Mouse (Mus musculus) liver, embryonic 13.5 days (tissue): ENCODE measurements around the gene Gm42791. TPM values are rescaled to one million over a fixed set of nuclear protein-coding genes. Genes with fewer than 3 reads are reported as not detected.

Experiments
- ATAC-seq: fragments of 200-750 bp; cut with Nextera tagmentation; 2 replicates; pipeline ENCODE4 v1.8.0; 2017; ENCODE audit warnings: low read depth, mild to moderate bottlenecking, moderate number of reproducible peaks, moderate library complexity
- DNase-seq: peaks from one replicate; pipeline ENCODE4 v3.0.0; 2022
- H3K27ac ChIP-seq: fragments of 300-500 bp; sonication (generic); 2 replicates; pipeline ENCODE4 v1.5.1; 2015; ENCODE audit warnings: moderate library complexity, mild to moderate bottlenecking, inconsistent platforms
- H3K27me3 ChIP-seq: fragments of 300-500 bp; sonication (generic); 2 replicates; pipeline ENCODE4 v1.6.1; 2015; ENCODE audit warnings: mild to moderate bottlenecking, inconsistent platforms
- H3K36me3 ChIP-seq: fragments of 300-500 bp; sonication (generic); 2 replicates; pipeline ENCODE4 v1.6.1; 2015; ENCODE audit warnings: mild to moderate bottlenecking, inconsistent platforms
- H3K4me1 ChIP-seq: fragments of 300-500 bp; sonication (generic); replicated peaks from 2 replicates; pipeline ENCODE4 v1.6.1; 2015; ENCODE audit warnings: inconsistent platforms
- H3K4me2 ChIP-seq: fragments of 300-500 bp; sonication (generic); 2 replicates; pipeline ENCODE4 v1.6.1; 2015; ENCODE audit warnings: inconsistent platforms, mild to moderate bottlenecking, moderate library complexity
- H3K4me3 ChIP-seq: fragments of 300-500 bp; sonication (generic); replicated peaks from 2 replicates; pipeline ENCODE4 v1.5.1; 2015; ENCODE audit warnings: mild to moderate bottlenecking, inconsistent platforms
- H3K9ac ChIP-seq: fragments of 300-500 bp; sonication (generic); 2 replicates; pipeline ENCODE4 v1.6.1; 2015; ENCODE audit warnings: mild to moderate bottlenecking, inconsistent platforms
- H3K9me3 ChIP-seq: fragments of 300-500 bp; sonication (generic); replicated peaks from 2 replicates; pipeline ENCODE4 v1.6.1; 2016; ENCODE audit warnings: inconsistent platforms
- WGBS: fragments of 180-500 bp; shearing (Covaris S2); methylation state at CpG from one replicate; pipeline ENCODE4 v1.1.7; 2015; ENCODE audit not compliant: insufficient replicate concordance; 5-methylcytosine and 5-hydroxymethylcytosine counted together
- polyA plus RNA-seq: library from polyadenylated mRNA; unstranded; fragments of >200 nt; fragmentation: Nextera tagmentation; extraction: Ambion mirVana; gene quantifications from 2 replicates; pipeline ENCODE4 v1.2.1, GENCODE M21; 2015

The Gm42791 gene
- polyA plus RNA-seq, 1 experiment from 2014 or later: 0.86 TPM

DNA sequence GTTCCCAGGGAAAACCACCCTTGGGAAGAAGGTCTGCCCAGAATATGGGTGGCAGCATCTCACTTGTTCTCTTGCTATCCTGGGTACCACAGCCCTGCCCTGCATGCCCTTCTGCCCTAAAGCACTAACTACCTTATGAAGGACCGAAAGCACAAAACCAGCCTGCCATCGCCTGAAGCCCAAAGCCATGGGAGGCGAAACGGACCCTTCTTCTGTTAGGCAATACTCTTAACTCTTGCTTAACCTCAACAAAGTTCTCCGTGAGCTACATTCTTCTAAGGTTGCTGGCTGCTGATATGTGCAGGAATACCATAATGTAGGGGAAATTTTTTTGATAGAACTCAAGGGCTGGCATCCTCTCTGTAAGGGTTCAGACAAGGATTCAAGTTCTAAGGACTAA, 72.2 kb downstream of the Gm42791 start:
- no peak for ATAC-seq

GRCm38 (mm10) chr5:148918049-148918448, 76.9 kb downstream of the Gm42791 start:
- Histone ChIP-seq H3K27me3 (no peaks in the 10 kb centered on the region), H3K9me3 (peaks cover 12% of the 10 kb centered on the region), H3K4me3 (no peak overlapping the region), H3K4me2 (no peak overlapping the region), H3K9ac (no peak overlapping the region), H3K4me1 (peaks cover 2% of the 10 kb centered on the region; the same call in 1 of the 2 replicates), H3K27ac (no peak overlapping the region), H3K36me3 (peaks cover 66% of the 10 kb centered on the region)
- ATAC-seq (no peak), DNase-seq (no peak)
- 79% methylated on average over 5 of the region's 5 CpGs for WGBS

More for the DNA sequence above, 72.2 kb downstream of the Gm42791 start:
- H3K27ac ChIP-seq: no peak overlapping the region
- H3K27me3 ChIP-seq: no peaks in the 10 kb centered on the region
- H3K4me1 ChIP-seq: peaks cover 47% of the 10 kb centered on the region
- H3K9ac ChIP-seq: no peak overlapping the region
- 73% methylated on average over 5 of the region's 5 CpGs for WGBS
- no peak overlapping the region for H3K4me3 ChIP-seq
- no peak for DNase-seq
- H3K36me3 ChIP-seq: peaks cover 47% of the 10 kb centered on the region
- no peak overlapping the region for H3K4me2 ChIP-seq
- no peaks in the 10 kb centered on the region for H3K9me3 ChIP-seq

DNA sequence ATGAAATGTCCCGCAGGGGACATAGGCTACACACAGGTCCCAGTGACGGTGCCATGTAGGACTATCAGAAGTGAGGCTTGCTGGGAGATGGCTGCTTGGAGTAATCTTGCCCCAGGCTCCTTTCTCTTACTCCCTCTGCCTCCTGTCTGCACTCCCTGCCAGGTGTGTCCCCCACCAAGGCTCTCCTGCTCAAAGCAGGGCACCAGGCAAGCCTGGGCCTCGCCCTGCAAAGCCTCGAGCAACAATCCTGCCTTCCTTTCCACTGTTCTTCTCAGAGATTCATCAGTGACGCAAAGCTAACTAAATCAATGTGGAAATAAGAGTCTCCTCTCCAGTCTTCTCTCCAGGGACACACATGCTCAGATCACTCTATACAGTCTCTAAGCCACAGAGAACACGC, 78.2 kb downstream of the Gm42791 start:
- Histone ChIP-seq H3K4me1 (peaks cover 11% of the 10 kb centered on the region), H3K27ac (no peak overlapping the region), H3K4me2 (no peak overlapping the region), H3K27me3 (no peaks in the 10 kb centered on the region), H3K36me3 (peaks cover 77% of the 10 kb centered on the region), H3K4me3 (no peak overlapping the region), H3K9ac (no peak overlapping the region), H3K9me3 (peaks cover 17% of the 10 kb centered on the region)
- WGBS: 85% methylated on average over 6 of the region's 6 CpGs
- ATAC-seq (no peak), DNase-seq (no peak)

GRCm38 (mm10) chr5:148912262-148912661, 82.7 kb downstream of the Gm42791 start:
- Histone ChIP-seq H3K36me3 (peaks cover 78% of the 10 kb centered on the region), H3K9ac (no peak overlapping the region), H3K27me3 (no peaks in the 10 kb centered on the region), H3K4me3 (no peak overlapping the region), H3K4me1 (peaks cover 48% of the 10 kb centered on the region), H3K27ac (no peak overlapping the region), H3K9me3 (peaks cover 17% of the 10 kb centered on the region), H3K4me2 (no peak overlapping the region)
- no peak for DNase-seq
- no peak for ATAC-seq
- WGBS: 36% methylated on average over 3 of the region's 3 CpGs

DNA sequence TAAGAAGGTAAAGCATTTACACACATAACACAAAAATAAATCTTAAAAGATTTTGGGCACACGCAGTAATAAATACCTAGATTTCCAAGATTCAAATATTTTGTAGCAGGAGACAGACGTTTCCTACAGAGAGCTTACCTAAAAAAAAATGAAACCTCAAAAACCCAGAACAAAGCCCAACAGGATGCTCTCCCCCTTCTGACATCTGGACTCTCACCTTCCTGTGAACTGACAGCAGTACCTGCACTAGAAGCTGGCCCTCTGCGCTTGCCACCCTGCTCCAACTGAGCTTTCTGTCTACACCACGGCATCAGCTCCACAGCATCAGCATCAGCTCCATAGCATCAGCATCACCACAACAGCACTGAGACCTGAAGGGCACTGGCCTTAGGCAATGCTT, 84.9 kb downstream of the Gm42791 start:
- H3K4me3 ChIP-seq: no peak overlapping the region
- no peak for ATAC-seq

GRCm38 (mm10) chr5:148909402-148909801, 85.5 kb downstream of the Gm42791 start:
- WGBS: 62% methylated on average over 6 of the region's 6 CpGs
- DNase-seq (no peak), ATAC-seq (no peak)
- no peaks in the 10 kb centered on the region for H3K27me3 ChIP-seq
- no peak overlapping the region for H3K4me3 ChIP-seq
- H3K4me2 ChIP-seq: no peak overlapping the region
- peak overlapping the region; percentile 34; the same call in 1 of the 2 replicates for H3K27ac ChIP-seq
- H3K9me3 ChIP-seq: peaks cover 16% of the 10 kb centered on the region
- peaks cover 73% of the 10 kb centered on the region for H3K4me1 ChIP-seq
- peaks cover 61% of the 10 kb centered on the region for H3K36me3 ChIP-seq
- H3K9ac ChIP-seq: no peak overlapping the region; the same call in 1 of the 2 replicates

More for the DNA sequence above, 84.9 kb downstream of the Gm42791 start:
- Histone ChIP-seq H3K4me1 (peaks cover 67% of the 10 kb centered on the region), H3K9ac (no peak overlapping the region), H3K9me3 (peaks cover 17% of the 10 kb centered on the region), H3K27ac (no peak overlapping the region), H3K36me3 (peaks cover 64% of the 10 kb centered on the region), H3K4me2 (no peak overlapping the region), H3K27me3 (no peaks in the 10 kb centered on the region)
- DNase-seq: no peak
- WGBS: 81% methylated on average over 4 of the region's 4 CpGs

DNA sequence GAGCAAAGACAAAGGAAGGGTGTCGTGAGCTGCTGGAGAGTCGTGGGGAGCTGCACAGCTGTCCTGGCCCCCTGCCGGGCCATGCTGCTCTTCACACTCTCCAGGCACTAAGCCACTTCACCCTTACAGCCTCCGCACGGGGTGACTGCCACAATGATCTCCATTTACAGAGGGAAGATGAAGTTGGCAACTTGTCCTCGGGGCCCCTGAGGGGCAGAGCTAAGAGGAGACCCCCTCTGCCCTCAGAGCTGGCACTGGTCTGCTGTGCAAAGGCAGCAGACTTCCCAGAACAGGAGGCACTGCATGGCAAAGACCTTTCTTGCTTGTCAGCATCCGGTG, 85.9 kb downstream of the Gm42791 start:
- ATAC-seq (no peak), DNase-seq (no peak)
- Histone ChIP-seq H3K9ac (no peak overlapping the region), H3K27ac (peak overlapping the region; percentile 34; the same call in 1 of the 2 replicates), H3K4me3 (no peak overlapping the region), H3K4me2 (no peak overlapping the region), H3K4me1 (peaks cover 77% of the 10 kb centered on the region), H3K36me3 (peaks cover 62% of the 10 kb centered on the region), H3K9me3 (peaks cover 13% of the 10 kb centered on the region), H3K27me3 (no peaks in the 10 kb centered on the region)
- 53% methylated on average over 7 of the region's 7 CpGs for WGBS

DNA sequence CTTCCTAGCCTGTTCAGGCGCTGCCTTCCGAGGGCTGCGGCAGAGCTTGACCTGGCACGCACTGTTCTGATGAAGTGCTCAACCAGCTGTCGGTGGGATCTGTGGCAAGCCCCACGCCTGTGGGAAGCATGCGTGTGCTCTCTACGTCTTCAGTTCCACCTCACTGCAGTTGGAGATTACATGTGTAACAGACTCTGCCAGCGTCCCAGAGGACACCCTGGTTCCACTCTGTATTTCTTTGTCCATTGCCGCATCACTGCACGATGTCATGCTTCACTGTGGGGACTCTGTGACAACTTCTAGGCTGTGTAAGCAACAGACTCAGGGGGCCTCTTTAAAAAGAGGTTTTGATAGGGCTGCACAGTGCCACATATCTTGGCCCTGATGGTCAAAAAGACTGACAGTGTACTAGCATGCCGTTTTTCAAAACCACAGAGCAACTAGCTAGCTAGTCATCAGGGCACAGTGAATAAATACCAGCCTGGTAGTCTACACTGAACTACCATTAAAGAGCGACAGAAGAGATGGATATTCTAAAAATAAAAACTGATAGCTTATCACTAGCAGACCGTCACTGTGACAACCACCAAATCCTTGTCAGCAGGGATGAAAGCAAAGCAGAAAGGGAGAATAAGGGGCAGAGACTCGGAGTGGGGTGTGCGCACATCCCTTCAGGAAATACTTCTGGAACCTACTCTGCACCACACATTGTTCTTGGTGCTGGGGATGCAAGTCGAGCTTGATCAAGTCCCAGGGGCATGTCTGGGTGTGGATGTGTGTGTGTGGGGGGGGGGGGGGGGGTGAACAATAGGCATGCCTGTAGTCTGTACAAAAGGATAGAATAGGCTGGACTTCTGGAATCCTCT, 86.5 kb downstream of the Gm42791 start:
- no peak for DNase-seq
- peak; percentile 14; the same call in 1 of the 2 replicates for ATAC-seq
- 54% methylated on average over 17 of the region's 17 CpGs for WGBS
- peaks cover 9% of the 10 kb centered on the region for H3K9me3 ChIP-seq
- H3K27me3 ChIP-seq: no peaks in the 10 kb centered on the region
- H3K4me1 ChIP-seq: peaks cover 83% of the 10 kb centered on the region
- H3K27ac ChIP-seq: 0 out of 2 replicates have a peak overlapping the region, but pooled peaks have one; percentile 11
- no peak overlapping the region for H3K4me3 ChIP-seq
- H3K9ac ChIP-seq: peak overlapping the region; percentile 31; the same call in 1 of the 2 replicates
- peaks cover 64% of the 10 kb centered on the region for H3K36me3 ChIP-seq
- peak overlapping the region; percentile 3 for H3K4me2 ChIP-seq

DNA sequence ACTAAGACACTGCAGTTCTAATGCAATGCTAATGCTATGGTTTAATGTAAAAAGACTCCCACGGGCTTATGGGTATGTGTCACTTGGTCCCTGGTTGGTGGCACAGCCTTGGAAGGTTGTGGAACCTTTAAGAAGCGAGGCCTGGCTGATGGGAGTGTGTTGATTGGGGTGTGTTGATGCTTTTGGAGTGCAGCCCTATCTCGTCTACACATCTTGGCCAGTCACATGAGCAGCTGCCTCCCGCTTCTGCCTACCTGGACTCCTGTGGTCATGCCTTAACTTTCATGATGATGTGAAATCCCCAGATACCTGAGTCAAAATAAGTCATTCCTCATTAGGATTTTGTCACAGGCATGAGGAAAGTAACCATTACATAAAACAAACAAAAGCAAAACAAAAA, 88.6 kb downstream of the Gm42791 start:
- no peak overlapping the region for H3K9ac ChIP-seq
- H3K4me2 ChIP-seq: no peak overlapping the region
- ATAC-seq (peak; percentile 56; the same call in 1 of the 2 replicates), DNase-seq (no peak)
- peaks cover 55% of the 10 kb centered on the region for H3K36me3 ChIP-seq
- no peaks in the 10 kb centered on the region for H3K9me3 ChIP-seq
- WGBS: 54% methylated on average over 4 of the region's 4 CpGs
- H3K4me1 ChIP-seq: peaks cover 71% of the 10 kb centered on the region
- H3K27me3 ChIP-seq: no peaks in the 10 kb centered on the region
- H3K4me3 ChIP-seq: no peak overlapping the region
- peak overlapping the region; percentile 31; the same call in 1 of the 2 replicates for H3K27ac ChIP-seq

DNA sequence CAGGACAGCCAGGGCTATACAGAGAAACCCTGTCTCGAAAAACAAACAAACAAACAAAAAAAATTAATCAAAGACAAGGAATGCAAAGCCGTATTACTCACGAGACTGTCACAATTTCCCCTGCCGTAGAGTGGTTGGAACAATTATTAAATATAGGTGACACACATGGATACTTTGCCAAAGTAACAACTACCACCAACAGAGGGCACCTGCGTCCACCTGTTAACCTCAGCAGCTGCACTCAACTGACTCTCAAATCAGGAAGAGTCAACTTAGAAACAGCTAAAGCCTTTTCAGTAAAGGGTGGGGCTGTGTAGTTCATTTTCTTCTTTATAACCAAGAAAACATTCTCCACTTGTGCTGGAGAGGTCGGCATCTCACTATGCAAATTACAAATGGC, 90.1 kb downstream of the Gm42791 start:
- no peak overlapping the region for H3K27ac ChIP-seq

DNA sequence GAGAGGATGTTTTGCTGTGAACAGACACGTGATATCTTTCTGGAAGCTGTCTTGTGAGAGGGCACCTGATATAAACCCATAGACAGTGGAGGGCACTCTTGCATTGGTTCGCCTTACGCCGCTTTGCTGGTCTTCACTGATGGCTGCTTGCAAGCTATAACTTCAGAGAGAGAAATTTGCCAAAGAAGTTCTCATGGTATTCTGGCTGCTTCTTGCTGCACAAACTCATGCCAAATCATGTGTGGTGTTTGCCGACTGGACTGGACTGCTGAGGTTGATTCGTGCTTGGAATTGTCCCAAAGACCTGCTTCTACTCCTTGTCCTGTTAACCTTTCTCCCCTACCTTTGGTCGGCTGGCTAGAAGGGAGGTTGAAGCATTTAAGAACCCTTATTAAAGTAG, 95.6 kb downstream of the Gm42791 start:
- no peak overlapping the region for H3K4me2 ChIP-seq
- H3K9me3 ChIP-seq: no peaks in the 10 kb centered on the region
- 91% methylated on average over 7 of the region's 7 CpGs for WGBS
- H3K27me3 ChIP-seq: no peaks in the 10 kb centered on the region
- no peak for ATAC-seq
- H3K36me3 ChIP-seq: peaks cover 34% of the 10 kb centered on the region
- no peak overlapping the region for H3K9ac ChIP-seq
- peak overlapping the region; percentile 98; the same call in 1 of the 2 replicates for H3K27ac ChIP-seq
- peaks cover 64% of the 10 kb centered on the region for H3K4me1 ChIP-seq
- no peak for DNase-seq
- no peak overlapping the region for H3K4me3 ChIP-seq

More for the DNA sequence above, 90.1 kb downstream of the Gm42791 start:
- WGBS: 71% methylated on average over 6 of the region's 6 CpGs
- Histone ChIP-seq H3K4me3 (no peak overlapping the region), H3K4me1 (peaks cover 65% of the 10 kb centered on the region), H3K9me3 (no peaks in the 10 kb centered on the region), H3K27me3 (no peaks in the 10 kb centered on the region), H3K9ac (no peak overlapping the region), H3K4me2 (no peak overlapping the region), H3K36me3 (peaks cover 48% of the 10 kb centered on the region)
- DNase-seq: peak; percentile 26
- ATAC-seq: no peak
